Mouse (Mus musculus): ENCODE measurements around the gene Trim30b. TPM values are rescaled to one million over a fixed set of nuclear protein-coding genes. Genes with fewer than 3 reads are reported as not detected.
"Not testable (repeated sequence)": the region's sequence is repeated elsewhere in the genome, so short reads cannot be mapped to it uniquely, and the experiment has no call there.

Trim30b gene
- polyA plus RNA-seq (2012), result not detected in 2 replicates

DNA sequence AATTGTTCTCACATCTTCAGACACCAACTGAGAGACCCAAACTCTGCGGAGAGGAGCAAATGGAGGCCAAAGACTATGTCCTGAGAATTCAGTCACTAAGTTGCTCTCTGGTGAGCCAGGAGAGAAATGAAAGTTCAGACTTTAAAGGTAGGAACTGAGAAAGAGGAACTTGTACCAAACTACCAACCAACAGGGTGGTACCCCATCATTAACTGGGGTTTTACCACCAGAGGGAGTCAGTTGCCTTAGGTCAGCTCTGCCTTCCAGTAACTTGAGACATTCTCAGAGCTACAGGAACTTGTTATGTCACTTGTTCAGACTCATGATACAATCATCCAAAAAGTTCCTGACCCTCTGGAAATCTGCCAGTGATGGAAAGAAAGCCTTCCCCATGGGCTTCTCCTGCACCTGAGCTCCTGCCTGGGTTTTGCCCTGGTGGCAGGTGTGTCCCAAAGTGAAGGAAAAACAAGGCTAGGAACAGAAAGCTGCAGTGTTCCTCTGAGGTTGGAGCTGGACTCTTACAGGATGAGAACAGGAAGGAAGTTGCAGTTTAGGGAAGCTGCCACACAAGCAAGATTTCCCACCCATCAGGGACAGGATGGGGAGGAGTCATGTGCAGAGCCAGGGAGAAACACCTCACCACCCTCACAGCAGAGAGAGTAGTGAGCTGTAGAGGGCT lies at the start of gene Trim30b:
Gene Trim30b (minus strand): TSS at position 149 of the 679 bp plus-strand sequence.
- no peaks in the 10 kb centered on the region for H3K36me3 ChIP-seq (ENCODE audit: control insufficient read depth)
- no peaks in the 10 kb centered on the region for H3K9me3 ChIP-seq (ENCODE audit: control insufficient read depth, low read length)
- TF ChIP-seq GATA1 (IDR thresholded peaks at IDR 0.05; ENCODE audit: low read length) (no peak), TAL1 (IDR thresholded peaks at IDR 0.05; ENCODE audit: low read length) (no peak)
- no peak within 1 kb of the TSS for H3K4me3 ChIP-seq (replicated peaks)
- no peaks in the 10 kb centered on the region for H3K27me3 ChIP-seq (ENCODE audit: control insufficient read depth)
- no peaks in the 10 kb centered on the region for H3K4me1 ChIP-seq (ENCODE audit: control insufficient read depth)

DNA sequence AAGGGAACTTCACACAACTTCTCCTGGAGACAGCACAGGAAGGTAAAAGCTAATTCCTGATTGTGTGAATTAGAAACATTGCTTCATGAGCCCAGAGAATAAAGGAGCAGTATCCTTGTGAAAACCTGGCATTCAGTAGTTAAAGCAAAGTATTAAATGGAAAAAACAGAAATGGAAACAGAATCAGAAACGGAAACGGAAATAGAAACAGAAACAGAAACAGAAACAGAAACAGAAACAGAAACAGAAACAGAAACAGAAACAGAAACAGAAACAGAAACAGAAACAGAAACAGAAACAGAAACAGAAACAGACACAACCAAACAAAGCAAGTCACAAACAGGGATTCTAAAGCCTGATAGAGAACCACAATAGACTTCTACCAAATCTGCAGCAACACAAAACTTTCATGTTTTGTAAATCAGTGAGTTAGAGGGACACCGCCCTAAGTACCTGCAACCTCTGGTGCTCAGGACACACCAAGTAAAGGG lies 34.8 kb upstream of the Trim30b start:
- no peaks in the 10 kb centered on the region for H3K9me3 ChIP-seq (ENCODE audit: control insufficient read depth, low read length)
- no peak overlapping the region for H3K4me3 ChIP-seq (replicated peaks)
- H3K4me1 ChIP-seq (ENCODE audit: control insufficient read depth), result no peaks in the 10 kb centered on the region
- H3K36me3 ChIP-seq (ENCODE audit: control insufficient read depth), result no peaks in the 10 kb centered on the region
- TF ChIP-seq GATA1 (IDR thresholded peaks at IDR 0.05; ENCODE audit: low read length), result no peak
- H3K27me3 ChIP-seq (ENCODE audit: control insufficient read depth), result no peaks in the 10 kb centered on the region

DNA sequence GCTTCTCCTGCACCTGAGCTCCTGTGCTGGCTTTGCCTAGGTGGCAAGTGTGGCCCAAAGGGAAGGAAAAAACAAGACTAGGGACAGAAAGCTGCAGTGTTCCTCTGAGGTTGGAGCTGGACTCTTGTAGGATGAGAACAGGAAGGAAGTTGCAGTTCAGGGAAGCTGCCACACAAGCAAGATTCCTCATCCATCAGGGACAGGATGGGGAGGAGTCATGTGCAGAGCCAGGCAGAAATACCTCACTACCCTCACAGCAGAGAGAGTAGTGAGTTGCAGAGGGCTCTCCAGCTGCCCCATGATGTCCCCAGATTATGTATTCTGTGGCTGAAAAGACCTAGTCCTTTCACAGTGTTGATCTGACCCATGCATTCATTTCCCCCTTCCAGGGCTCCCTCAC lies 31.5 kb upstream of the Trim30b start:
- H3K27me3 ChIP-seq (ENCODE audit: control insufficient read depth), result no peaks in the 10 kb centered on the region
- no peaks in the 10 kb centered on the region for H3K4me1 ChIP-seq (ENCODE audit: control insufficient read depth)
- no peaks in the 10 kb centered on the region for H3K9me3 ChIP-seq (ENCODE audit: control insufficient read depth, low read length)
- H3K4me3 ChIP-seq (replicated peaks), result no peak overlapping the region
- TF ChIP-seq GATA1 (IDR thresholded peaks at IDR 0.05; ENCODE audit: low read length), result no peak
- no peak for TF ChIP-seq TAL1 (IDR thresholded peaks at IDR 0.05; ENCODE audit: low read length)
- H3K36me3 ChIP-seq (ENCODE audit: control insufficient read depth), result no peaks in the 10 kb centered on the region

DNA sequence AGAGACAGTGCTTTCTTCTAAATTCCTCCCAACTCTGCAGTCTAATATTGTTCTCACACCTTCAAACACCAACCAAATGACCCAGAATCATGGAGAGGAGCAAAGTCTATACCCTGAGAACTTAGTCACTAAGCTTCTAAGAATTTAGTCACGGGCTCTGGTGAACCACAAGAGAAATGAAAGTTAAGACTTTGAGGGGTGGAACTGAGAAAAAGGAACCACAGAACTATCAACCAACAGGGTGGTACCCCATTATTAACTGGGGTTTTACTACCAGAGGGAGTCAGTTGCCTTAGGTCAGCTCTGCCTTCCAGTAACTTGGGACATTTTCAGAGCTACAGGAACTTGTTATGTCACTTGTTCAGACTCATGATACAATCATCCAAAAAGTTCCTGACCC lies 31.0 kb upstream of the Trim30b start, which contains the start of gene Trim30c:
Gene Trim30c (minus strand): TSS at position 140 of the 400 bp plus-strand sequence.
- no peaks in the 10 kb centered on the region for H3K27me3 ChIP-seq (ENCODE audit: control insufficient read depth)
- no peak within 1 kb of the TSS for H3K4me3 ChIP-seq (replicated peaks)
- TF ChIP-seq TAL1 (IDR thresholded peaks at IDR 0.05; ENCODE audit: low read length) (no peak), GATA1 (IDR thresholded peaks at IDR 0.05; ENCODE audit: low read length) (no peak)
- no peaks in the 10 kb centered on the region for H3K9me3 ChIP-seq (ENCODE audit: control insufficient read depth, low read length)
- H3K36me3 ChIP-seq (ENCODE audit: control insufficient read depth), result no peaks in the 10 kb centered on the region
- no peaks in the 10 kb centered on the region for H3K4me1 ChIP-seq (ENCODE audit: control insufficient read depth)

DNA sequence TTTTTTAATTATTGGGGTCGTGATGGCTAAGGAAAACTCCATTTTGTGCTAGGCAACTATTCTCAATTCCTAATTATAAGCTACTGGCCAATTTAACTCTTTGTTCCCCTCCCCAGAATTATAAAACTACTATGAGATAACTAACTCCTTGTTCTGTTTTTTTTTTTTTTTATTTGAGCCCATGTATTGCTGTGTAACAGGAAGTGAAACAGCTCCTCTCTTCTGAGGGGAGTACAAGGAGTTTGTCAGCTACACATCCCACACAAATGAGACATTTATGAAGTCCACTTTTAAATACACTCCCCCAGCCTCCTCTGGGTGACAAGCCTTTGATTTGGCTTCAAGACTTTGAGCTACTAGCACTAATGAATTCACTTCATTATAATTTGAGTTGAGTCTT lies 28.8 kb upstream of the Trim30b start:
- TF ChIP-seq GATA1 (IDR thresholded peaks at IDR 0.05; ENCODE audit: low read length) (no peak), TAL1 (IDR thresholded peaks at IDR 0.05; ENCODE audit: low read length) (no peak)
- Histone ChIP-seq H3K4me1 (ENCODE audit: control insufficient read depth) (no peaks in the 10 kb centered on the region), H3K27me3 (ENCODE audit: control insufficient read depth) (no peaks in the 10 kb centered on the region), H3K4me3 (replicated peaks) (no peak overlapping the region), H3K36me3 (ENCODE audit: control insufficient read depth) (no peaks in the 10 kb centered on the region), H3K9me3 (ENCODE audit: control insufficient read depth, low read length) (no peaks in the 10 kb centered on the region)

DNA sequence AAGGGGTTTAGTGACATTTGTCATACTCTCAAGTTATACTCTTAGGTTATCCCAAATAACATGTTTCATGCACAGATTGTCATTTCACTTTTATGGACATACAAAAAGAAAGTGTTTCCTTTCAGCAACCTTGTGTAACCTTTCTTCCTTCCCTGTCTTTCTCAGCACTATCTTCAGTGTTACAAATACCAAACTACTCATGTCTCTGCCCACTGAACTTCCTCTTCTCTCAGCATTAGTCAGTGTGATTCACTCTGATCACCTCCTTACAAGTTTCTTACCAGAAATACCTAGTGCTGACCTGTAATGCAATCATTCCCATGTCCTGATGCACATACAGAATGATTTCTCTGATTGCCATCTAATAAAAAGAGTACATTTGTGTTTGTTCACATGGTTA lies 3.3 kb downstream of the Trim30b start:
- no peaks in the 10 kb centered on the region for H3K9me3 ChIP-seq (ENCODE audit: control insufficient read depth, low read length)
- H3K27me3 ChIP-seq (ENCODE audit: control insufficient read depth), result no peaks in the 10 kb centered on the region
- TF ChIP-seq GATA1 (IDR thresholded peaks at IDR 0.05; ENCODE audit: low read length) (no peak), TAL1 (IDR thresholded peaks at IDR 0.05; ENCODE audit: low read length) (no peak)
- no peaks in the 10 kb centered on the region for H3K36me3 ChIP-seq (ENCODE audit: control insufficient read depth)
- no peak overlapping the region for H3K4me3 ChIP-seq (replicated peaks)
- H3K4me1 ChIP-seq (ENCODE audit: control insufficient read depth), result no peaks in the 10 kb centered on the region

DNA sequence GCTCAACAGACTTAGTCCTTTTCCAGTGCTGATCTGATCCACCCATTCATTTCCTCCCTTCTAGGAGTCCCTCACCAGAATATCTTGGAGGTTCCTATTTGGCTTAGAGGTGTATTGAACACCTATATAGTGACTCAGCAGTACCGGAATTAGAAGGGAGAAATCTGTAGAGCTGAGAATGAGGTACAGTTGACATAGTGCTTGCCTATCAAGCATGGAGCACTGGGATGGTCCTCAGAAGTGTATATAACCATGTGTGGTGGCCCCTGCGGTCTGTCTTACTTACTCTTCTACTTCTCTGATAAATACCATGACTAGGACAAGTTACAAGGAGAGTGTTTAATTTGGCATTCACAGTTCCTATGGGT lies 16.1 kb downstream of the Trim30b start:
- H3K9me3 ChIP-seq (ENCODE audit: control insufficient read depth, low read length), result no peaks in the 10 kb centered on the region
- H3K36me3 ChIP-seq (ENCODE audit: control insufficient read depth), result no peaks in the 10 kb centered on the region
- H3K27me3 ChIP-seq (ENCODE audit: control insufficient read depth), result no peaks in the 10 kb centered on the region
- H3K4me1 ChIP-seq (ENCODE audit: control insufficient read depth), result peaks cover 14% of the 10 kb centered on the region
- H3K4me3 ChIP-seq (replicated peaks), result peak overlapping the region; percentile 65
- TF ChIP-seq GATA1 (IDR thresholded peaks at IDR 0.05; ENCODE audit: low read length) (no peak), TAL1 (IDR thresholded peaks at IDR 0.05; ENCODE audit: low read length) (no peak)

DNA sequence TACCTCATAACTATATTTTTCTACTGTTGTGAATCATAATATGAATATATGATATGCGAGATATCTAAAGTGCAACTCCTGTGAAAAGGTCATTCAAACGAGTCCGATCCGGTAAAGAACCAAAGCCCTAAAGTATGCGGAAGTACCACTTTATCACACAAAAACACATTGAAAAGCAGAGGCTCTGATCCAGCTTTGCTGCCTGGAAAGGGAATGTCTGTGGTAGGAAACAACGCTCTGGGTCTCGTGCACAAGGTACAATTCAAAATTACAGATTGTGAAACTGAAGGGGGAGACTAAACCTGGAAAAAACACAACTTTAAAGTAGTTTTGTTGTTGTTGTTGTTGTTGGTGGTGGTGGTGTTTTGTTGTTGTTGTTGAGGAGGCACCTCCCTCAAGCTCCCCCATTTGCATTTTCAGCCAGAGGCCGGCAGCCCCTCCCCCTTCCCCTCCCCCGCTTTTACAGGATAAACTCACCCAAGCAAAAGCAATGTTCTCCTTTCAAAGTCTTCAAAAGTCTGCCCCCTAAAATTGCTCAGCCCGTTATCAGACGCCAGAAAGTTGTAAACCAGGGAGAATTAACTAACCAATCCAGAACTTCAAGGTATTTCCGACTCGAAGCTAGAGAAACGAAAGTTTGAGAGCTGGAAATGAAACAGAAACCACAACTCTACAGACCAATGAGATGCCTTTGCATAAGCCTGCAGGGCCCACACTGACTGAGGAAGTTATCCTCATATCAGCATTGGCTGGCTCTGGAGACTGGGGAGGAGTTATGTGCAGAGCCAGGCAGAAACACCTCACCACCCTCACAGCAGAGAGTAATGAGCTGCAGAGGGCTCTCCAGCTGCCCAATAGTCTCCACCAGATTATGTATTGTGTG lies 16.7 kb downstream of the Trim30b start, which contains the start of gene Trim12c:
Gene Trim12c (minus strand): TSS at position 646 of the 883 bp plus-strand sequence.
- no peaks in the 10 kb centered on the region for H3K36me3 ChIP-seq (ENCODE audit: control insufficient read depth)
- no peaks in the 10 kb centered on the region for H3K9me3 ChIP-seq (ENCODE audit: control insufficient read depth, low read length)
- H3K27me3 ChIP-seq (ENCODE audit: control insufficient read depth), result no peaks in the 10 kb centered on the region
- peaks cover 14% of the 10 kb centered on the region for H3K4me1 ChIP-seq (ENCODE audit: control insufficient read depth)
- TF ChIP-seq TAL1 (IDR thresholded peaks at IDR 0.05; ENCODE audit: low read length) (no peak), GATA1 (IDR thresholded peaks at IDR 0.05; ENCODE audit: low read length) (no peak)
- H3K4me3 ChIP-seq (replicated peaks), result peak within 1 kb of the TSS; percentile 65

DNA sequence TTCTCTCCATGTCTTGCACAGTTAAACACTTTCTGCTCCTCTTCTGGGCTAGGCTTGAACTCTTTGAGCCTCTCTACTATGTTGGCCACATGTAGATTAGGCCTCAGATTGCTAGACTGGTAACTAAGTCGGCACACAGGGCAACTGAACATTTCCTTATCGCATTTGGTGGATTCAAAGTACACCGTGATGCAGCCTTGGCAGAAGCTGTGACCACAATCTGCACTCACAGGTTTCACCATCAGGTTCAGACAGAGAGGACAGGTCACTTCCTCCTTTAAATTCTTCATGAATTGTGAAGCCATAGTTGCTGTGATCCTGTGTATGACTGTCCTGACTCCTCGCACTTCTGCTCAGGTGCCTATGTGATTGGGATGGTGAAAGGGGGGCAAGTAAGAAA lies 21.6 kb downstream of the Trim30b start:
- H3K27me3 ChIP-seq (ENCODE audit: control insufficient read depth); H3K4me3 ChIP-seq (replicated peaks); H3K4me1 ChIP-seq (ENCODE audit: control insufficient read depth); H3K9me3 ChIP-seq (ENCODE audit: control insufficient read depth, low read length); H3K36me3 ChIP-seq (ENCODE audit: control insufficient read depth): not testable (repeated sequence)

DNA sequence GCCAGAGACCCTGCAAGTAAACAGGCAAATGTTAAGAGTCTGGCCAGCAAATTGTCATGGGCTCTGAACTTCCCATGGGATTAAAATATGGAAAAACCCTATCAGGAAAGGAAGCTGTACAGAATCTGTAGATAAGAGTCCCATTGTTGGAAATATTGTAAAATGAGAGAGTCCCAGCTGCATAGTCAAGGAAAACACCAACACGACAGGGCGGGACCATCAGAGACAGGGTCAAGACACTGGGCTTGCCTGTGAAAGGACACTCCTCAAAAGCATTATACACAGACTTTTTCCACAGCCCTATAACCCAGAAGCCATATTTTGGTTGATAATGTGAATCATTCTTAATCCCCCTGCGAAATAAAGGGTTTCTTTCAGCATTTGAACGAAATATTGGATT lies 28.9 kb downstream of the Trim30b start:
- H3K4me1 ChIP-seq (ENCODE audit: control insufficient read depth); H3K4me3 ChIP-seq (replicated peaks); H3K27me3 ChIP-seq (ENCODE audit: control insufficient read depth); H3K9me3 ChIP-seq (ENCODE audit: control insufficient read depth, low read length); H3K36me3 ChIP-seq (ENCODE audit: control insufficient read depth): not testable (repeated sequence)

DNA sequence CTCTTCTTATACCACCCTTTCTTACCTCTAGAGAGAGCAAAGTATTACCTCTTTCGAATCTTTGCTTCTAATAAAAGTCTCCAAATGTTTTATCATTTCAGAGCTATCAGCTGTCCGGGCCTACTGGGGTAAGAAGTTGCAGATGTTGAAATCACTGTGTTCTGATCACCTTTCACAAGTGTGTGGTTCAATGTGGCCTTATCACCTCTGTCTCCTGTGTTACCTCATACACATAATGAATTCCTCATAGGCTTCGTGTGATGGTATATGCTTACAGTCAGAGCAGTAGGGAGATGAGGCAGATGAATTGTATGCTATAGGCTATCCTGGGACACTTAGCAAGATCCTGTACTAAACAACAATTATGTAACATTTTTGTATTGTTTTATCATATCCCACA lies 34.1 kb downstream of the Trim30b start:
- not testable (repeated sequence) for H3K27me3 ChIP-seq (ENCODE audit: control insufficient read depth); H3K4me3 ChIP-seq (replicated peaks); H3K4me1 ChIP-seq (ENCODE audit: control insufficient read depth); H3K36me3 ChIP-seq (ENCODE audit: control insufficient read depth); H3K9me3 ChIP-seq (ENCODE audit: control insufficient read depth, low read length)

DNA sequence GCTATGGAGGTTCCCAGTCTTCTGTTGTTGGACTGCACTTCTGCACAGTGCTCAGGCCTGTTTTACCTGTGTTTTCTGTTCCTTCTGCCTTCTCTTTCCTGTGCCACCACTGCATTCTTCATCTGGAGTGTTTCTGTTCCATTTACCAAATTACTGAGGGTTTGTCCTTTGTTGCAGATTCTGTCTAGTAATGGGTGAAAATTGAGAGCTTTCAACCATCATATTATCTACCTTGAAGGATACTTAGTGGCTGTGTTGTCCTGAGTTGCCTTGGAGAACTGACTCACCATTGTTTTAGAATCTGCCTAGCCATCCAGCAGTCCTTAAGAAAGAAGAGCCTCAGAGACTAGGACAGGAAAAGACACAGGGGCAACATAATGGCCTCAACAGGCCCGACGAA lies 40.5 kb downstream of the Trim30b start, which contains the start of gene Trim34b:
Gene Trim34b (plus strand): TSS at position 301 of the 400 bp plus-strand sequence.
- not testable (repeated sequence) for H3K9me3 ChIP-seq (ENCODE audit: control insufficient read depth, low read length); H3K4me1 ChIP-seq (ENCODE audit: control insufficient read depth); H3K27me3 ChIP-seq (ENCODE audit: control insufficient read depth); H3K4me3 ChIP-seq (replicated peaks); H3K36me3 ChIP-seq (ENCODE audit: control insufficient read depth)
